Mouse (Mus musculus) ES-E14 (cell line): Measurements from ENCODE around the gene H2afy.

ENCODE experiments used
- MAFK ChIP-seq: IDR thresholded peaks from 2 replicates; pipeline ENCODE4 v1.6.1; 2014; ENCODE audit warnings: mild to moderate bottlenecking, low read depth, low read length, inconsistent platforms; ENCODE audit not compliant: insufficient read depth
- ZC3H11A ChIP-seq: IDR thresholded peaks from 2 replicates; pipeline ENCODE4 v1.6.1; 2012; ENCODE audit warnings: low read depth, mild to moderate bottlenecking, inconsistent platforms, low read length, borderline replicate concordance

GRCm38 (mm10) chr13:56026623-56027022 is 109.5 kb downstream of the H2afy start:
- TF ChIP-seq MAFK = no peak
- TF ChIP-seq ZC3H11A = no peak
